Mouse (Mus musculus): Measurements from ENCODE around the gene Ric3.
A peak's percentile ranks its signal among the peaks of the same experiment; 100 is the strongest.

Gene Ric3

GRCm38 (mm10) chr7:109039445-109039844 lies 43.7 kb downstream of the Ric3 start:
- no peak for DNase-seq

- DNase-seq = no peak
These were observed 44.1 kb downstream of the Ric3 start for GRCm38 (mm10) chr7:109038987-109039386.

GRCm38 (mm10) chr7:109038121-109038735 lies 44.9 kb downstream of the Ric3 start:
- no peak for DNase-seq

- no peak for DNase-seq
These were observed 51.1 kb downstream of the Ric3 start for GRCm38 (mm10) chr7:109032054-109032453.

GRCm38 (mm10) chr7:109031331-109031730 lies 51.8 kb downstream of the Ric3 start:
- no peak for DNase-seq

- DNase-seq = no peak
These were observed 53.1 kb downstream of the Ric3 start for GRCm38 (mm10) chr7:109029961-109030465.

- no peak for DNase-seq
These were observed 54.9 kb downstream of the Ric3 start for GRCm38 (mm10) chr7:109028204-109028603.

GRCm38 (mm10) chr7:109027721-109028120 lies 55.4 kb downstream of the Ric3 start:
- DNase-seq = no peak

GRCm38 (mm10) chr7:109026976-109027375 lies 56.2 kb downstream of the Ric3 start:
- no peak for DNase-seq

GRCm38 (mm10) chr7:109025743-109026142 lies 57.4 kb downstream of the Ric3 start:
- DNase-seq = peak; percentile 13

- peak; percentile 48 for DNase-seq
These were observed 61.7 kb downstream of the Ric3 start for GRCm38 (mm10) chr7:109021428-109021827.

- no peak for DNase-seq
These were observed 63.9 kb downstream of the Ric3 start for GRCm38 (mm10) chr7:109019243-109019642.

GRCm38 (mm10) chr7:109016378-109016923 lies 66.7 kb downstream of the Ric3 start:
- DNase-seq = no peak

- no peak for DNase-seq
These were observed 68.3 kb downstream of the Ric3 start for GRCm38 (mm10) chr7:109014851-109015250.

- no peak for DNase-seq
These were observed 70.0 kb downstream of the Ric3 start for GRCm38 (mm10) chr7:109012998-109013625.

GRCm38 (mm10) chr7:109012575-109012974 lies 70.6 kb downstream of the Ric3 start:
- DNase-seq = no peak

- DNase-seq = no peak
These were observed 71.4 kb downstream of the Ric3 start for GRCm38 (mm10) chr7:109011596-109012180.

- DNase-seq = no peak
These were observed 72.2 kb downstream of the Ric3 start for GRCm38 (mm10) chr7:109010720-109011595.

- no peak for DNase-seq
These were observed 73.9 kb downstream of the Ric3 start for GRCm38 (mm10) chr7:109009260-109009659.

- no peak for DNase-seq
These were observed 79.5 kb downstream of the Ric3 start for GRCm38 (mm10) chr7:109003653-109004052.

- DNase-seq = no peak
These were observed 81.2 kb downstream of the Ric3 start for GRCm38 (mm10) chr7:109001971-109002370.

- DNase-seq = no peak
These were observed 82.7 kb downstream of the Ric3 start for GRCm38 (mm10) chr7:109000315-109000954.
